Mouse (Mus musculus): ENCODE measurements around the gene B230104I21Rik. TPM values are rescaled to one million over a fixed set of nuclear protein-coding genes. Genes with fewer than 3 reads are reported as not detected.

B230104I21Rik gene
- polyA plus RNA-seq, 1 experiment, result not detected

GRCm38 (mm10) chr4:154328431-154328830 is 7.5 kb upstream of the B230104I21Rik start:
- H3K9ac ChIP-seq (ENCODE audit: low read depth, poor library complexity, severe bottlenecking), result no peak overlapping the region
- H3K27me3 ChIP-seq (ENCODE audit: control insufficient read depth, insufficient read depth, low read length, poor library complexity, severe bottlenecking), result no peaks in the 10 kb centered on the region
- H3K4me1 ChIP-seq (ENCODE audit: control insufficient read depth, insufficient read depth, low read length), result peaks cover 4% of the 10 kb centered on the region
- H3K36me3 ChIP-seq (ENCODE audit: control insufficient read depth, insufficient read depth, low read length, poor library complexity, severe bottlenecking), result no peaks in the 10 kb centered on the region
- no peaks in the 10 kb centered on the region for H3K9me3 ChIP-seq (replicated peaks; ENCODE audit: control insufficient read depth, insufficient read depth, low read length, poor library complexity, severe bottlenecking)
- H3K4me3 ChIP-seq (ENCODE audit: low read depth, low read length), result peak overlapping the region; percentile 2; the same call in 1 of the 2 replicates
- no peak for TF ChIP-seq EP300 (IDR thresholded peaks at IDR 0.05; ENCODE audit: insufficient read depth, low read depth, low read length)
- no peak overlapping the region for H3K27ac ChIP-seq (ENCODE audit: insufficient read depth, low read length)

GRCm38 (mm10) chr4:154328836-154329235 is 7.1 kb upstream of the B230104I21Rik start:
- H3K4me3 ChIP-seq (ENCODE audit: low read depth, low read length), result peak overlapping the region; percentile 2; the same call in 1 of the 2 replicates
- no peaks in the 10 kb centered on the region for H3K27me3 ChIP-seq (ENCODE audit: control insufficient read depth, insufficient read depth, low read length, poor library complexity, severe bottlenecking)
- no peak overlapping the region for H3K27ac ChIP-seq (ENCODE audit: insufficient read depth, low read length)
- H3K9me3 ChIP-seq (replicated peaks; ENCODE audit: control insufficient read depth, insufficient read depth, low read length, poor library complexity, severe bottlenecking), result no peaks in the 10 kb centered on the region
- H3K9ac ChIP-seq (ENCODE audit: low read depth, poor library complexity, severe bottlenecking), result no peak overlapping the region
- TF ChIP-seq CTCF (IDR thresholded peaks at IDR 0.05; ENCODE audit: low read depth, low read length) (peak; percentile 58), EP300 (IDR thresholded peaks at IDR 0.05; ENCODE audit: insufficient read depth, low read depth, low read length) (no peak)
- H3K4me1 ChIP-seq (ENCODE audit: control insufficient read depth, insufficient read depth, low read length), result peaks cover 4% of the 10 kb centered on the region
- no peaks in the 10 kb centered on the region for H3K36me3 ChIP-seq (ENCODE audit: control insufficient read depth, insufficient read depth, low read length, poor library complexity, severe bottlenecking)

GRCm38 (mm10) chr4:154330001-154330400 is 5.9 kb upstream of the B230104I21Rik start:
- TF ChIP-seq EP300 (IDR thresholded peaks at IDR 0.05; ENCODE audit: insufficient read depth, low read depth, low read length), result no peak
- no peak for TF ChIP-seq POLR2A (IDR thresholded peaks at IDR 0.05; ENCODE audit: insufficient read depth, low read length)
- no peak for TF ChIP-seq CTCF (IDR thresholded peaks at IDR 0.05; ENCODE audit: low read depth, low read length)
- Histone ChIP-seq H3K36me3 (ENCODE audit: control insufficient read depth, insufficient read depth, low read length, poor library complexity, severe bottlenecking) (no peaks in the 10 kb centered on the region), H3K27me3 (ENCODE audit: control insufficient read depth, insufficient read depth, low read length, poor library complexity, severe bottlenecking) (no peaks in the 10 kb centered on the region), H3K27ac (ENCODE audit: insufficient read depth, low read length) (no peak overlapping the region), H3K9ac (ENCODE audit: low read depth, poor library complexity, severe bottlenecking) (no peak overlapping the region), H3K4me3 (ENCODE audit: low read depth, low read length) (no peak overlapping the region), H3K9me3 (replicated peaks; ENCODE audit: control insufficient read depth, insufficient read depth, low read length, poor library complexity, severe bottlenecking) (no peaks in the 10 kb centered on the region), H3K4me1 (ENCODE audit: control insufficient read depth, insufficient read depth, low read length) (peaks cover 4% of the 10 kb centered on the region)

DNA sequence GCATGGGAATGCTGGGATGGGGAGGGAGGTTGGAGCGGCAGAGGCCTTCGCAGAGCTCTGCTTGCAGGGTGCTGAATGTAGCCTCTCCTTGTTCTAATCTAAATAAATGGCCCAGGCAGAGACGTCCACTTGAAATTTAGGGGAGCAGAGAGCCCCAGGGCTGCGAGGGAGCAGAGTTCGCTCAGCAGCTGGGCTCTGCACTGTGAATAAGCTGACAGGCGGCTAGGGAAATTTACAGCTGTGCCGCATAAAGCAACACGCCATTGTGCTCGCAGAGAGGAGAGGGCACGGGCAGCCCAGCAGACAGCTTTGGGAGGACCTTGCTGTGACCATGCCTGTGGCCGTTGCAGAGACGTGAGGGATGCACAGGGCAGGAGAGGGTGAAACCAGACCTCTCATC is 4.7 kb upstream of the B230104I21Rik start:
- TF ChIP-seq CTCF (IDR thresholded peaks at IDR 0.05; ENCODE audit: low read depth, low read length) (no peak), POLR2A (IDR thresholded peaks at IDR 0.05; ENCODE audit: insufficient read depth, low read length) (no peak), EP300 (IDR thresholded peaks at IDR 0.05; ENCODE audit: insufficient read depth, low read depth, low read length) (no peak)

DNA sequence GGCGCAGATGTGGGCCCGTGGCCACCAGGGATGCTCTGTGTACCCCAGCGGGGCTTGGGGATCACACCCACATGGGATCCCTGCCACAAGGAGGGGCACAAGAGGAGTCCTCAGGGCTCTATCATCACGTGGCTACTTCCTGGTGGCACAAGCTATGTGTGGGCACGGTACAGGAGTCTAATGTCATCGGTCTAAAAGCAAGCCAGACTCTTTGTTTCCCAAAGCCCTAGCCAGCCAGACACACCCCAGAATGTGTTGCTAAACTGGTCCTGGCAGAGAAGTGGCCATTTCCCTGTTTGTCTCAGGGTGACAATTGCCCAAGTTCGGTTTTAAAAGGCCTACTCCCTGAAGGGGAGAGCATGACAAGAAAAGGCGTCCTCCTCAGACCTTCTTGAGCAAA is 2.6 kb upstream of the B230104I21Rik start:
- Histone ChIP-seq H3K27me3 (ENCODE audit: control insufficient read depth, insufficient read depth, low read length, poor library complexity, severe bottlenecking) (no peaks in the 10 kb centered on the region), H3K4me3 (ENCODE audit: low read depth, low read length) (no peak overlapping the region), H3K4me1 (ENCODE audit: control insufficient read depth, insufficient read depth, low read length) (peaks cover 8% of the 10 kb centered on the region), H3K27ac (ENCODE audit: insufficient read depth, low read length) (no peak overlapping the region), H3K9me3 (replicated peaks; ENCODE audit: control insufficient read depth, insufficient read depth, low read length, poor library complexity, severe bottlenecking) (no peaks in the 10 kb centered on the region), H3K9ac (ENCODE audit: low read depth, poor library complexity, severe bottlenecking) (no peak overlapping the region), H3K36me3 (ENCODE audit: control insufficient read depth, insufficient read depth, low read length, poor library complexity, severe bottlenecking) (no peaks in the 10 kb centered on the region)
- no peak for TF ChIP-seq EP300 (IDR thresholded peaks at IDR 0.05; ENCODE audit: insufficient read depth, low read depth, low read length)
- TF ChIP-seq POLR2A (IDR thresholded peaks at IDR 0.05; ENCODE audit: insufficient read depth, low read length), result no peak
- no peak for TF ChIP-seq CTCF (IDR thresholded peaks at IDR 0.05; ENCODE audit: low read depth, low read length)

More for the DNA sequence above, 4.7 kb upstream of the B230104I21Rik start:
- no peaks in the 10 kb centered on the region for H3K27me3 ChIP-seq (ENCODE audit: control insufficient read depth, insufficient read depth, low read length, poor library complexity, severe bottlenecking)
- H3K36me3 ChIP-seq (ENCODE audit: control insufficient read depth, insufficient read depth, low read length, poor library complexity, severe bottlenecking), result no peaks in the 10 kb centered on the region
- no peaks in the 10 kb centered on the region for H3K9me3 ChIP-seq (replicated peaks; ENCODE audit: control insufficient read depth, insufficient read depth, low read length, poor library complexity, severe bottlenecking)
- H3K4me3 ChIP-seq (ENCODE audit: low read depth, low read length), result no peak overlapping the region
- no peak overlapping the region for H3K27ac ChIP-seq (ENCODE audit: insufficient read depth, low read length)
- H3K9ac ChIP-seq (ENCODE audit: low read depth, poor library complexity, severe bottlenecking), result no peak overlapping the region
- peaks cover 4% of the 10 kb centered on the region for H3K4me1 ChIP-seq (ENCODE audit: control insufficient read depth, insufficient read depth, low read length)

DNA sequence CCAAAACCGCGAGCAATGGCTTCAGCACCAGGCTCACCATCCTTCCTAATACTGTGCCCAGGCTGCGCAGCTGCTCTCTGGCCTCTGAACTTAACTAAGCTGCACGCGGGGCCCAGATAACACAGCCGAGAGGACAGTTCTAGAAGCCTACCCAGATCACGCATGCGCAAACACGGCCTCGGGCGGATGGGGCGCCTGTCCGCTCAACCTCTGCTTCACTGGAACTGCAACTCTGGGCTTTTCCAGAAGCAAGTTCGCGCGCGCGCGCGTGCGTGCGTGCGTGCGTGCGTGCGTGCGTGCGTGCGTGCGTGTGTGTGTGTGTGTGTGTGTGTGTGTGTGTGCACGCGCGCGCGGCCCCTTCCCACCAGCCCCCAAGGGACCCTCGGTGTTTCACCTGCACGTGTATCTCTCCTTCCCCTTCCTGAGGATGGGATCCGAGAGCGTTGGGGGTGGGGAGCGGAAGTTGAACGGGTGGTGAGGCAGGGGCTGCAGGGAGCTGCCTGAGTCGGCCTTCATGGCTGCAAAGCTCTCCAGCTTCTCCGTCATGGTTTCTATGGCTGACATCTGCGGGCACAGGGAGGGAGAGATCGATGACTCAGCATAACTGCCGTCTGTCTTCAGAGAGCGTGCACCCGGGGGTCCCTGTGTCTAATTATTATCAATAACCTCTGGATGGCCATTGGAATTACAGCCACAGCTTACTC is 1.1 kb upstream of the B230104I21Rik start:
- no peak overlapping the region; the same call in 1 of the 2 replicates for H3K9ac ChIP-seq (ENCODE audit: low read depth, poor library complexity, severe bottlenecking)
- H3K27me3 ChIP-seq (ENCODE audit: control insufficient read depth, insufficient read depth, low read length, poor library complexity, severe bottlenecking), result no peaks in the 10 kb centered on the region
- H3K27ac ChIP-seq (ENCODE audit: insufficient read depth, low read length), result no peak overlapping the region
- no peaks in the 10 kb centered on the region for H3K9me3 ChIP-seq (replicated peaks; ENCODE audit: control insufficient read depth, insufficient read depth, low read length, poor library complexity, severe bottlenecking)
- no peaks in the 10 kb centered on the region for H3K36me3 ChIP-seq (ENCODE audit: control insufficient read depth, insufficient read depth, low read length, poor library complexity, severe bottlenecking)
- TF ChIP-seq POLR2A (IDR thresholded peaks at IDR 0.05; ENCODE audit: insufficient read depth, low read length) (no peak), EP300 (IDR thresholded peaks at IDR 0.05; ENCODE audit: insufficient read depth, low read depth, low read length) (no peak), CTCF (IDR thresholded peaks at IDR 0.05; ENCODE audit: low read depth, low read length) (no peak)
- H3K4me3 ChIP-seq (ENCODE audit: low read depth, low read length), result peak overlapping the region; percentile 19; the same call in 1 of the 2 replicates
- peaks cover 8% of the 10 kb centered on the region for H3K4me1 ChIP-seq (ENCODE audit: control insufficient read depth, insufficient read depth, low read length)
